Mouse (Mus musculus) neural tube, postnatal 0 days (tissue): Measurements from ENCODE around the gene Caml. TPM values are rescaled to one million over a fixed set of nuclear protein-coding genes. Genes with fewer than 3 reads are reported as not detected.

Experiments
- polyA plus RNA-seq: library from polyadenylated mRNA; unstranded; fragments of >200 nt; fragmentation: Nextera tagmentation; extraction: Ambion mirVana; gene quantifications from 2 replicates; pipeline ENCODE4 v1.2.1, GENCODE M21; 2015

Gene Caml
- polyA plus RNA-seq = 108 and 111 TPM in 2 replicates

GRCm38 (mm10) chr13:55622649-55623541 is at the start of gene Caml:
Gene Caml, plus strand, starts transcription at chr13:55623005.

GRCm38 (mm10) chr13:55573432-55573831 is 49.4 kb upstream of the Caml start, which contains the start of gene Tmed9:
Gene Tmed9, plus strand, starts transcription at chr13:55573732.

GRCm38 (mm10) chr13:55599566-55600540 is 23.0 kb upstream of the Caml start, which contains the start of gene B4galt7:
Gene B4galt7, plus strand, starts transcription at chr13:55599896.

GRCm38 (mm10) chr13:55634639-55635127 is 11.9 kb downstream of the Caml start, which contains the start of gene Ddx46:
Gene Ddx46, plus strand, starts transcription at chr13:55635027.

Other genes starting within 250 kb of the Caml start
- not detected in 2 replicates for gene Slc34a1, start 224.8 kb upstream of the Caml start, polyA plus RNA-seq
- gene Pfn3, start 207.8 kb upstream of the Caml start, polyA plus RNA-seq = 1.5 and 3.3 TPM in 2 replicates
- gene F12, start 196.2 kb upstream of the Caml start, polyA plus RNA-seq = 0.11 and 0.63 TPM in 2 replicates
- 33.0 and 37.2 TPM in 2 replicates for gene Grk6, start 177.9 kb upstream of the Caml start, polyA plus RNA-seq
- gene Prr7, start 158.7 kb upstream of the Caml start, polyA plus RNA-seq = 5.5 and 6.3 TPM in 2 replicates
- 261 and 300 TPM in 2 replicates for gene Dbn1, start 134.9 kb upstream of the Caml start, polyA plus RNA-seq
- gene Pdlim7, start 109.3 kb upstream of the Caml start, polyA plus RNA-seq = 141 and 174 TPM in 2 replicates
- 2.1 and 2.5 TPM in 2 replicates for gene Dok3, start 93.7 kb upstream of the Caml start, polyA plus RNA-seq
- gene Ddx41, start 86.3 kb upstream of the Caml start, polyA plus RNA-seq = 37.2 and 40.7 TPM in 2 replicates
- gene Fam193b, start 51.9 kb upstream of the Caml start, polyA plus RNA-seq = 30.6 and 35.3 TPM in 2 replicates
- gene Tmed9, start 49.3 kb upstream of the Caml start, polyA plus RNA-seq = 100 TPM in 2 replicates
- 44.6 and 45.7 TPM in 2 replicates for gene B4galt7, start 23.1 kb upstream of the Caml start, polyA plus RNA-seq
- 18.3 and 20.6 TPM in 2 replicates for gene Ddx46, start 12.0 kb downstream of the Caml start, polyA plus RNA-seq
- 66.1 and 66.5 TPM in 2 replicates for gene B230219D22Rik, start 70.1 kb downstream of the Caml start, polyA plus RNA-seq
- 131 and 132 TPM in 2 replicates for gene Txndc15, start 91.6 kb downstream of the Caml start, polyA plus RNA-seq
- gene Pcbd2, start 104.4 kb downstream of the Caml start, polyA plus RNA-seq = 40.6 and 42.2 TPM in 2 replicates
- 0.29 and 0.49 TPM in 2 replicates for gene Catsper3, start 161.6 kb downstream of the Caml start, polyA plus RNA-seq
- gene Pitx1, start 213.2 kb downstream of the Caml start, polyA plus RNA-seq = not detected in 2 replicates